Mouse (Mus musculus): ENCODE data around the gene Spint4.

DNA sequence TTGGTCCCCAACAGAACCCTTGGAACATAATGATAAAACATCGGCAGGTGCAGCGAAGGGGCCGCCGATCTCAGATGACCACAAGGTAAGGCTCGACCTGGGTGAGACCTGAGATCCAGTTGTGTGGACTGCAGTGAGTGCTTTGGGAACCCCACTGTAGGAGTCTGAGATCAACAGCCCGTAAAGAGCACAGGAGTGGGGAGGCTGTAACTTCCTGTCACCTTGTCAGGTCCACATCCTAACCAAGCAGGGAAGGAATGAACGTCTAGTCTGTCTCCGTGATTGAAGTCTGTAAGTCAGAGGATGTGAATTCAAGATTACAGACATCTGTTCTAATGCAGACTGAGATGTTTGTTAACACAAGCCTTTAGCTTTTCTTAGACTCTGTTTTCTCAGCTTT, 48.4 kb downstream of the Spint4 start:
- TF ChIP-seq CTCF (IDR thresholded peaks at IDR 0.05; ENCODE audit: low read depth, low read length) (no peak), POLR2A (IDR thresholded peaks at IDR 0.05; ENCODE audit: extremely low read depth, insufficient read depth, low read length) (no peak)
